Mouse (Mus musculus) brain, embryonic 14.5 days (tissue): ENCODE measurements at regions not wholly inside any gene's neighbourhood (a gene's known extent, or its start where the extent isn't known, plus 50 kb on each side); places are given as distances from the start of the nearest gene placed in this dataset.

ENCODE experiments used
- CTCF ChIP-seq: fragments of 200-500 bp; IDR thresholded peaks from 2 replicates; pipeline ENCODE4 v1.5.1; 2012; ENCODE audit warnings: inconsistent platforms, mild to moderate bottlenecking, moderate library complexity, borderline replicate concordance; ENCODE audit not compliant: insufficient read depth, insufficient read length; ENCODE audit errors: extremely low read depth
- POLR2A ChIP-seq: fragments of 200-500 bp; IDR thresholded peaks from 2 replicates; pipeline ENCODE4 v1.6.1; 2012; ENCODE audit warnings: mild to moderate bottlenecking, inconsistent platforms, borderline replicate concordance; ENCODE audit not compliant: poor library complexity, insufficient read depth, insufficient read length, severe bottlenecking; ENCODE audit errors: extremely low read depth

GRCm38 (mm10) chr12:107085906-107086655, 402.4 kb upstream of the 3110018I06Rik start:
- TF ChIP-seq CTCF (peak; percentile 67), POLR2A (no peak)
